Mouse (Mus musculus) MEL (cell line): ENCODE results near the gene Dcdc2c. TPM values are rescaled to one million over a fixed set of nuclear protein-coding genes. Genes with fewer than 3 reads are reported as not detected.

ENCODE experiments used
- DNase-seq: peaks from one replicate; pipeline ENCODE4 v3.0.0; 2011; ENCODE audit warnings: low read depth, low spot score
- H3K27ac ChIP-seq: 2 replicates; pipeline ENCODE4 v1.5.1; 2012; ENCODE audit warnings: low read depth, mild to moderate bottlenecking, control low read depth, low read length, moderate library complexity; ENCODE audit not compliant: control insufficient read depth
- H3K27me3 ChIP-seq, 2 experiments: fragments of 150-350 bp in 1 of 2; sonication (generic) in 1 of 2; 2 replicates each; pipeline ENCODE4 v1.6.1; 2012; ENCODE audit warnings: low read length in 2 of 2, mild to moderate bottlenecking in 2 of 2, improper control_type of control experiment in 1 of 2, moderate library complexity in 1 of 2; ENCODE audit not compliant: insufficient read depth in 2 of 2, control insufficient read depth in 1 of 2
- H3K36me3 ChIP-seq, 2 experiments: 2 replicates each; pipeline ENCODE4 v1.6.1; 2012 to 2014; ENCODE audit warnings: low read length in 2 of 2, improper control_type of control experiment in 1 of 2, inconsistent platforms in 1 of 2, mild to moderate bottlenecking in 1 of 2; ENCODE audit not compliant: insufficient read depth in 2 of 2, control insufficient read depth in 1 of 2
- H3K4me1 ChIP-seq, 2 experiments: fragments of 150-350 bp in 1 of 2; sonication (generic) in 1 of 2; 2 replicates each; pipeline ENCODE4 v1.6.1; 2012; ENCODE audit warnings: low read length in 2 of 2, improper control_type of control experiment in 1 of 2, mild to moderate bottlenecking in 1 of 2; ENCODE audit not compliant: insufficient read depth in 2 of 2, control insufficient read depth in 1 of 2
- H3K4me3 ChIP-seq, 2 experiments: fragments of 150-350 bp in 1 of 2; sonication (generic) in 1 of 2; 2 replicates each; pipeline ENCODE4 v1.5.1; 2012; ENCODE audit warnings: low read depth in 2 of 2, low read length in 2 of 2, mild to moderate bottlenecking in 2 of 2, moderate library complexity in 2 of 2, control low read depth in 1 of 2, improper control_type of control experiment in 1 of 2; ENCODE audit not compliant: control insufficient read depth in 1 of 2, insufficient read depth in 1 of 2
- H3K79me2 ChIP-seq: 2 replicates; pipeline ENCODE4 v1.6.1; 2012; ENCODE audit warnings: mild to moderate bottlenecking, low read length, moderate library complexity; ENCODE audit not compliant: control insufficient read depth, poor library complexity, insufficient read depth
- H3K9ac ChIP-seq: 2 replicates; pipeline ENCODE4 v1.6.1; 2012; ENCODE audit warnings: low read depth, mild to moderate bottlenecking, control low read depth, low read length, moderate library complexity; ENCODE audit not compliant: control insufficient read depth, poor library complexity, severe bottlenecking
- H3K9me3 ChIP-seq: fragments of 150-350 bp; sonication (generic); replicated peaks from 2 replicates; pipeline ENCODE4 v1.6.1; 2012; ENCODE audit warnings: mild to moderate bottlenecking, low read length, improper control_type of control experiment, moderate library complexity; ENCODE audit not compliant: insufficient read depth
- BHLHE40 ChIP-seq: IDR thresholded peaks from 2 replicates; pipeline ENCODE4 v1.6.1; 2012; ENCODE audit warnings: low read depth, mild to moderate bottlenecking, inconsistent platforms, low read length, improper control_type of control experiment, borderline replicate concordance
- CHD1 ChIP-seq: IDR thresholded peaks from 2 replicates; pipeline ENCODE4 v1.6.1; 2012; ENCODE audit warnings: low read depth, mild to moderate bottlenecking, inconsistent platforms, low read length, improper control_type of control experiment
- CHD2 ChIP-seq: IDR thresholded peaks from 2 replicates; pipeline ENCODE4 v1.6.1; 2011; ENCODE audit warnings: low read length, improper control_type of control experiment
- CTCF ChIP-seq, 3 experiments: IDR thresholded peaks in 2 of 3; conservative IDR thresholded peaks in 1 of 3; 2 replicates each; pipeline ENCODE4 v1.5.1; 2011 to 2012; ENCODE audit warnings: low read length in 3 of 3, low read depth in 2 of 3, mild to moderate bottlenecking in 2 of 3, improper control_type of control experiment in 1 of 3, inconsistent platforms in 1 of 3, mixed read lengths in 1 of 3, moderate library complexity in 1 of 3; ENCODE audit not compliant: control insufficient read depth in 1 of 3, insufficient read depth in 1 of 3, poor library complexity in 1 of 3, severe bottlenecking in 1 of 3
- EP300 ChIP-seq, 2 experiments: IDR thresholded peaks; 2 replicates each; pipeline ENCODE4 v1.6.1; 2011; ENCODE audit warnings: improper control_type of control experiment in 2 of 2, low read length in 2 of 2, low read depth in 1 of 2, mild to moderate bottlenecking in 1 of 2
- ETS1 ChIP-seq: IDR thresholded peaks from 2 replicates; pipeline ENCODE4 v1.6.1; 2012; ENCODE audit warnings: low read depth, mild to moderate bottlenecking, inconsistent platforms, low read length, improper control_type of control experiment, moderate library complexity
- KAT2A ChIP-seq: conservative IDR thresholded peaks from 2 replicates; pipeline ENCODE4 v1.6.1; 2012; ENCODE audit warnings: low read depth, low read length, improper control_type of control experiment, inconsistent platforms
- MAX ChIP-seq: IDR thresholded peaks from 2 replicates; pipeline ENCODE4 v1.6.1; 2011; ENCODE audit warnings: low read length, improper control_type of control experiment
- MEF2A ChIP-seq: IDR thresholded peaks from 2 replicates; pipeline ENCODE4 v1.6.1; 2014; ENCODE audit warnings: low read depth, mild to moderate bottlenecking, inconsistent platforms, low read length, improper control_type of control experiment; ENCODE audit not compliant: poor library complexity, insufficient replicate concordance, severe bottlenecking; ENCODE audit errors: extremely low read depth
- POLR2AphosphoS2 ChIP-seq: IDR thresholded peaks from 2 replicates; pipeline ENCODE4 v1.6.1; 2011; ENCODE audit warnings: low read length, improper control_type of control experiment
- POLR2AphosphoS5 ChIP-seq: IDR thresholded peaks from 2 replicates; pipeline ENCODE4 v1.6.1; 2012; ENCODE audit warnings: low read depth, borderline replicate concordance, mild to moderate bottlenecking, inconsistent platforms, low read length, moderate library complexity, mixed read lengths
- RAD21 ChIP-seq: IDR thresholded peaks from 2 replicates; pipeline ENCODE4 v1.6.1; 2011; ENCODE audit warnings: mild to moderate bottlenecking, low read depth, low read length, improper control_type of control experiment
- RCOR1 ChIP-seq: IDR thresholded peaks from 2 replicates; pipeline ENCODE4 v1.6.1; 2012; ENCODE audit warnings: low read depth, mild to moderate bottlenecking, inconsistent platforms, low read length, improper control_type of control experiment
- SIN3A ChIP-seq: IDR thresholded peaks from 2 replicates; pipeline ENCODE4 v1.6.1; 2012; ENCODE audit warnings: low read length, improper control_type of control experiment, inconsistent platforms
- SMC3 ChIP-seq: IDR thresholded peaks from 2 replicates; pipeline ENCODE4 v1.6.1; 2011; ENCODE audit warnings: low read depth, low read length, improper control_type of control experiment
- TAL1 ChIP-seq: IDR thresholded peaks from 2 replicates; pipeline ENCODE4 v1.6.1; 2012; ENCODE audit warnings: mild to moderate bottlenecking, inconsistent platforms, low read length, moderate library complexity, mixed read lengths
- TCF12 ChIP-seq: IDR thresholded peaks from 2 replicates; pipeline ENCODE4 v1.6.1; 2014; ENCODE audit warnings: low read depth, mild to moderate bottlenecking, inconsistent platforms, low read length, improper control_type of control experiment, moderate library complexity
- USF1 ChIP-seq: IDR thresholded peaks from 2 replicates; pipeline ENCODE4 v1.6.1; 2014; ENCODE audit warnings: low read depth, mild to moderate bottlenecking, inconsistent platforms, low read length, improper control_type of control experiment, moderate library complexity
- USF2 ChIP-seq, 2 experiments: IDR thresholded peaks; 2 replicates each; pipeline ENCODE4 v1.6.1; 2011 to 2012; ENCODE audit warnings: improper control_type of control experiment in 2 of 2, low read length in 2 of 2, borderline replicate concordance in 1 of 2, inconsistent platforms in 1 of 2, low read depth in 1 of 2, mild to moderate bottlenecking in 1 of 2; ENCODE audit not compliant: insufficient read depth in 1 of 2
- ZKSCAN1 ChIP-seq: IDR thresholded peaks from 2 replicates; pipeline ENCODE4 v1.6.1; 2012; ENCODE audit warnings: low read depth, mild to moderate bottlenecking, inconsistent platforms, low read length, improper control_type of control experiment, moderate library complexity
- ZMIZ1 ChIP-seq: IDR thresholded peaks from 2 replicates; pipeline ENCODE4 v1.6.1; 2012; ENCODE audit warnings: low read depth, mild to moderate bottlenecking, inconsistent platforms, low read length, improper control_type of control experiment, moderate library complexity
- polyA plus RNA-seq, 2 experiments: library from polyadenylated mRNA; stranded (reverse) in 1 of 2; unstranded in 1 of 2; fragments of >175 nt in 1 of 2; fragments of >200 nt in 1 of 2; gene quantifications; 2 replicates each; pipeline versions ENCODE4 v1.2.1 to v1.2.4; 2012; ENCODE audit warnings: low replicate concordance in 2 of 2, low read depth in 1 of 2; ENCODE audit not compliant: insufficient read length in 2 of 2, insufficient read depth in 1 of 2, missing spikeins in 1 of 2
- total RNA-seq: library from RNA; depleted of rRNA; stranded (reverse); fragments of 300-350 nt; gene quantifications from 2 replicates; pipeline ENCODE4 v1.2.3, GENCODE M21; 2012

The Dcdc2c gene
- total and polyA plus RNA-seq, 3 experiments, result 0.06 TPM; not detected in 2

DNA sequence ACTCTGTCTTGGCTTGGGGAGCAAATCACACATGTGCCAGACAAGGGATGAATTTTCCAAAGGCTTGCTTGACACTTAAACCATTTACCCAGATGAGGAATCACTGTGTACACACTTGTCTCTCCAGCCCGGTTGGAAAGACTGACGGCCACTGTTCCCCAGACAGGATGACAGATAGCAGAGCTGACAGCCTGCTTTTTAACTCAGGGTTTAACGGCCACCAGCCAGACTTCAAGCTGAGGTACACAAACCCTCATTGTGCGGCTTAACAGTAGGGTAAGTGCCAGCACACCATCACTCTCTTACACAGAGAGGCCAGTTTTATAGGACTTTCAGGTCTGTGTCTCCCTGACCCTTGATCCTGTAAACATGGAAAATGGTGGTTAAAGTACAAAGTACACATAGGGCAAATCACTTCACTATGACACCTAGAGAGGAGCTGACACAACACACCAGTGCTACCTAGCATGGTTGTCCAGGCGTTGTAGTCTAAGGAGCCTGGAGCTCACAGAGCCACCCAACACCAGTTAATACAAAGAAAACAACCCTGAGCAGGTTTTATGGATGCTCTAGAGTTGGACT, 42.4 kb downstream of the Dcdc2c start:
- Histone ChIP-seq H3K9ac (no peak overlapping the region), H3K27ac (no peak overlapping the region), H3K36me3 (no peaks in the 10 kb centered on the region), H3K4me3 (no peak overlapping the region), H3K27me3 (no peaks in the 10 kb centered on the region), H3K4me1 (no peaks in the 10 kb centered on the region), H3K9me3 (no peaks in the 10 kb centered on the region), H3K79me2 (no peaks in the 10 kb centered on the region)
- TF ChIP-seq MAX, result no peak
- TF ChIP-seq POLR2AphosphoS2, result no peak
- no peak for TF ChIP-seq USF2 (IDR thresholded peaks at IDR 0.05; ENCODE audit: borderline replicate concordance in 1 of 2, insufficient read depth in 1 of 2, low read depth in 1 of 2, low read length in 2 of 2)
- no peak for TF ChIP-seq ZKSCAN1
- TF ChIP-seq CHD1, result no peak
- TF ChIP-seq SMC3, result no peak
- TF ChIP-seq SIN3A, result no peak
- TF ChIP-seq BHLHE40, result no peak
- no peak for TF ChIP-seq CTCF (IDR thresholded peaks at IDR 0.05 in 2 of 3, conservative IDR thresholded peaks at IDR 0.05 in 1 of 3; ENCODE audit: control insufficient read depth in 1 of 3, insufficient read depth in 1 of 3, low read depth in 2 of 3, low read length in 3 of 3, poor library complexity in 1 of 3, severe bottlenecking in 1 of 3)
- TF ChIP-seq RCOR1, result no peak
- TF ChIP-seq USF1, result no peak
- no peak for TF ChIP-seq TCF12
- TF ChIP-seq MEF2A, result no peak
- TF ChIP-seq ZMIZ1, result no peak
- no peak for TF ChIP-seq POLR2AphosphoS5
- DNase-seq, result no peak

DNA sequence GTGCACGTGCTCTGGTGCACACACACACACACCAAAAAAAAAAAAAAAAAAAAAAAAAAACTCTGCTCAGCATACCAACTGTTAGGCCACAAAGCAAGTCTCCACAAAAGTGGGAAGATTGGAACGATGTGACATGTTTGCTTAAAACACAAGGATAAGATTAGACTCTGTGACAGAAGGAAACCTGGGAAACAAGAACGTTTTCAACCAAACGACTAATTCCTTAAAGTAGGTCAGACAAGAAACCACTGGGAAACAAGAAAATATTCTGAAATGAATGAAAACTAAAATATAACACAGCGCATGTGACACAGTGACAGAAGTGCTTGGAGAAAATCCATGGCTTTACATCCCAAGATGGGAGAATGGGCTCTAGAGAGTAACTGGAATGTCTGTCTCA, 57.9 kb downstream of the Dcdc2c start:
- Histone ChIP-seq H3K36me3 (no peaks in the 10 kb centered on the region), H3K27ac (no peak overlapping the region), H3K79me2 (no peaks in the 10 kb centered on the region), H3K9me3 (no peaks in the 10 kb centered on the region), H3K4me1 (no peaks in the 10 kb centered on the region), H3K4me3 (no peak overlapping the region), H3K27me3 (no peaks in the 10 kb centered on the region), H3K9ac (no peak overlapping the region)
- no peak for TF ChIP-seq MEF2A
- no peak for TF ChIP-seq RAD21
- TF ChIP-seq CHD2, result no peak
- no peak for TF ChIP-seq EP300 (IDR thresholded peaks at IDR 0.05; ENCODE audit: low read depth in 1 of 2, low read length in 2 of 2)
- no peak for TF ChIP-seq KAT2A
- TF ChIP-seq TAL1, result no peak
- no peak for TF ChIP-seq ETS1
- TF ChIP-seq SMC3, result no peak
- no peak for DNase-seq
